Mouse (Mus musculus) kidney, postnatal 14 days (tissue): Measurements from ENCODE around the gene Wscd2.
A peak's percentile ranks its signal among the peaks of the same experiment; 100 is the strongest.

Experiments used
- DNase-seq: peaks from one replicate; pipeline ENCODE4 v3.0.0; 2022; ENCODE audit warnings: mixed read lengths

Wscd2 gene

GRCm38 (mm10) chr5:113485584-113486162 lies 4.5 kb upstream of the Wscd2 start:
- DNase-seq: no peak

GRCm38 (mm10) chr5:113487879-113488278 lies 2.3 kb upstream of the Wscd2 start:
- DNase-seq: no peak

GRCm38 (mm10) chr5:113489617-113490016 lies 516 bp upstream of the Wscd2 start:
- no peak for DNase-seq

GRCm38 (mm10) chr5:113490467-113491260 lies 531 bp downstream of the Wscd2 start:
- peak; percentile 32 for DNase-seq

GRCm38 (mm10) chr5:113491552-113491951 lies 1.4 kb downstream of the Wscd2 start:
- DNase-seq: no peak

GRCm38 (mm10) chr5:113491988-113492387 lies 1.9 kb downstream of the Wscd2 start:
- no peak for DNase-seq

GRCm38 (mm10) chr5:113492417-113493035 lies 2.4 kb downstream of the Wscd2 start:
- peak; percentile 19 for DNase-seq

- DNase-seq: no peak
These were observed 3.9 kb downstream of the Wscd2 start for GRCm38 (mm10) chr5:113493997-113494396.

- DNase-seq: no peak
These were observed 6.8 kb downstream of the Wscd2 start for GRCm38 (mm10) chr5:113496926-113497325.

GRCm38 (mm10) chr5:113499421-113499820 lies 9.3 kb downstream of the Wscd2 start:
- no peak for DNase-seq

GRCm38 (mm10) chr5:113503276-113503675 lies 13.1 kb downstream of the Wscd2 start:
- no peak for DNase-seq

GRCm38 (mm10) chr5:113504654-113505053 lies 14.5 kb downstream of the Wscd2 start:
- no peak for DNase-seq

GRCm38 (mm10) chr5:113506065-113506464 lies 15.9 kb downstream of the Wscd2 start:
- no peak for DNase-seq

GRCm38 (mm10) chr5:113506779-113507178 lies 16.6 kb downstream of the Wscd2 start:
- no peak for DNase-seq

- DNase-seq: no peak
These were observed 19.0 kb downstream of the Wscd2 start for GRCm38 (mm10) chr5:113509167-113509566.

GRCm38 (mm10) chr5:113513640-113514039 lies 23.5 kb downstream of the Wscd2 start:
- DNase-seq: no peak

- no peak for DNase-seq
These were observed 23.9 kb downstream of the Wscd2 start for GRCm38 (mm10) chr5:113514062-113514461.

GRCm38 (mm10) chr5:113516119-113516872 lies 26.2 kb downstream of the Wscd2 start:
- no peak for DNase-seq

GRCm38 (mm10) chr5:113516873-113517336 lies 26.8 kb downstream of the Wscd2 start:
- DNase-seq: peak; percentile 12

- DNase-seq: no peak
These were observed 27.3 kb downstream of the Wscd2 start for GRCm38 (mm10) chr5:113517387-113517786.

- no peak for DNase-seq
These were observed 30.9 kb downstream of the Wscd2 start for GRCm38 (mm10) chr5:113521037-113521436.

- DNase-seq: no peak
These were observed 48.7 kb downstream of the Wscd2 start for GRCm38 (mm10) chr5:113538826-113539225.

- no peak for DNase-seq
These were observed 49.3 kb downstream of the Wscd2 start for GRCm38 (mm10) chr5:113539438-113539837.
